In the genomic region with DNA sequence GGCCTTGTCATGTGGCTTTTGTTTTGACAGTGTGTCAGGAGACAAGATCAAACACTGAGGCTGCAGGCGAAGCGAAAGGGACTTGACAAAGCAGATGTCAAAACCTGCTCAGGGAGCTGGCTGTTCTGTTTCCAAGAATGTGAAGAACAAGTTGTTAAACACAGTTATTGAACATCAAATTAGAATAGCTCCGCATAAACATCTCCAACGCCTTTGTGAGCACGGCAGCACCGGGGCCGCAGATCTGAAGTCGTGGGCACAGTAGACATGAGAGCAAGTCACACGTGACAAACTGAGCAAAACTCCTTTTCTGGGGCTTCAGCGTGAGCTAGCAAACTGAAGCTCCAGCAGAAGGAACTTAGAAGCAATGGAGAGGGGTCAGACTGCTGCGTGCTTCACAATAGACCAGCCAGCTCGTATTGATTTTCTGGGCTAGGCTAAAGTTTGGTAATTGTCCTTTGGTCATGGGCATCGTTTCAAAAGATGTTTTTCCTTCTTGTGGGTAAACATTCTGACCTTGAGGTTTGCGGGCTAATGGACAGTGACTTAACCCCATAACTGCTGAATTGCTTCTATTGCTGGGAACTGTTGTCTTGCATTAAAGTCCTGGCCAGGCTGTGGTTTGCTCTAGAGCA, we compare ENCODE assay signal across 16 mouse cellular contexts. TPM values are rescaled to one million over a fixed set of nuclear protein-coding genes. Genes with fewer than 3 reads are reported as not detected.
DNase-seq lines count a peak whose midpoint lies in the region; ATAC-seq lines count a peak whose summit lies in the region.
"Had no signal": no experiment of that assay in that cellular context is flagged by ENCODE, and none has a peak within 500 bp of the region (broad histone marks: within the 10 kb centered on the region; RNA-seq: fewer than 3 reads in every experiment).

No protein-coding gene starts in this region.

- DNase-seq in adrenal gland, adult 2 months, result peak; percentile 5
- no peak for DNase-seq in adrenal gland, postnatal 14 days
- no peak for DNase-seq in liver
- peak; percentile 41 to 55 for DNase-seq in frontal cortex, adult 2 months (ENCODE audit: extremely low spot score in 1 of 2, low spot score in 1 of 2)
- DNase-seq in right cerebral cortex, postnatal 10 days (ENCODE audit: low spot score in 2 of 2), result peak; percentile 43 to 50
- no peak for DNase-seq in cerebellum, adult 11 months
- DNase-seq: adrenal gland, postnatal 25 days; cerebellum, adult 18-20 months; gastrocnemius, postnatal 25 days; lung, adult 18-20 months had no signal

- WGBS in liver, embryonic 16.5 days (ENCODE audit: insufficient replicate concordance), result 50% methylated on average over 14 of the region's 14 CpGs
- WGBS in heart, embryonic 11.5 days (ENCODE audit: insufficient replicate concordance), result 70% methylated on average over 14 of the region's 14 CpGs

- no peak overlapping the region for H3K4me3 ChIP-seq in liver, embryonic 16.5 days (ENCODE audit: low read depth, low read length)
- no peak overlapping the region for H3K4me3 ChIP-seq in heart, embryonic 11.5 days (ENCODE audit: low read depth, low read length)

- H3K9ac ChIP-seq in liver, embryonic 16.5 days (ENCODE audit: low read depth, low read length), result no peak overlapping the region
- no peak overlapping the region for H3K9ac ChIP-seq in heart, embryonic 11.5 days (ENCODE audit: low read depth, low read length)

- H3K4me2 ChIP-seq in liver, embryonic 16.5 days (ENCODE audit: low read depth, low read length), result no peak overlapping the region
- no peak overlapping the region for H3K4me2 ChIP-seq in heart, embryonic 11.5 days

- no peaks in the 10 kb centered on the region for H3K27me3 ChIP-seq in liver, embryonic 16.5 days (ENCODE audit: control insufficient read depth, insufficient read depth, low read depth, low read length)
- no peaks in the 10 kb centered on the region for H3K27me3 ChIP-seq in heart, embryonic 11.5 days (ENCODE audit: control insufficient read depth, insufficient read depth, low read length)

- H3K9me3 ChIP-seq in liver, embryonic 16.5 days (replicated peaks; ENCODE audit: control insufficient read depth, low read length), result no peaks in the 10 kb centered on the region
- H3K9me3 ChIP-seq in heart, embryonic 11.5 days (replicated peaks; ENCODE audit: control insufficient read depth, low read length), result no peaks in the 10 kb centered on the region; the same call in 1 of the 2 replicates

- no peaks in the 10 kb centered on the region for H3K4me1 ChIP-seq in liver, embryonic 16.5 days (ENCODE audit: control insufficient read depth, low read depth, low read length)
- no peaks in the 10 kb centered on the region for H3K4me1 ChIP-seq in heart, embryonic 11.5 days (ENCODE audit: control insufficient read depth, insufficient read depth, low read length)

- H3K27ac ChIP-seq in liver, embryonic 16.5 days (ENCODE audit: low read length), result no peak overlapping the region
- H3K27ac ChIP-seq in heart, embryonic 11.5 days (ENCODE audit: low read depth, low read length), result no peak overlapping the region
- H3K27ac ChIP-seq: hindbrain, postnatal 0 days had no signal

- no peaks in the 10 kb centered on the region for H3K36me3 ChIP-seq in liver, embryonic 16.5 days (ENCODE audit: control insufficient read depth, insufficient read depth)
- no peaks in the 10 kb centered on the region for H3K36me3 ChIP-seq in heart, embryonic 11.5 days (ENCODE audit: control insufficient read depth, insufficient read depth, low read length)

- 0 out of 2 replicates have a peak, but pooled peaks have one; percentile 24 for ATAC-seq in liver, embryonic 16.5 days (ENCODE audit: low read depth)
- ATAC-seq in heart, embryonic 11.5 days (replicated peaks; ENCODE audit: insufficient number of reproducible peaks, low FRiP score, low TSS enrichment), result no peak

RNA-seq across cellular contexts. Expression of gene Lep, which starts 39.6 kb away (rescaled TPM):
- 10 to 100 TPM in 1 of 2 experiments, 1 to 10 TPM in 1; 3.5 to 17.4 TPM for total RNA-seq in adrenal gland, adult 2 months (2021)
- polyA plus RNA-seq in adrenal gland, adult 2 months (2012; rRNA removed), result 7.7 and 11.9 TPM in 2 replicates
- total RNA-seq in adrenal gland, postnatal 14 days (2021), result 5.9 and 17.0 TPM in 2 replicates
- polyA plus RNA-seq in liver, embryonic 16.5 days (2015; fragmentation: Nextera tagmentation; extraction: Ambion mirVana), result not detected in 2 replicates
- not detected in 2 replicates for polyA plus RNA-seq in frontal cortex, adult 2 months (2012; rRNA removed)
- polyA plus RNA-seq in heart, embryonic 11.5 days (2014; fragmentation: Nextera tagmentation; extraction: Ambion mirVana), result not detected in 2 replicates
- total RNA-seq: hindbrain, postnatal 0 days; left cerebral cortex, adult 18-20 months had no signal
- polyA plus RNA-seq: heart, embryonic 14.5 days; hindbrain, postnatal 0 days; kidney, embryonic 14.5 days had no signal

Comparison
In these comparisons a context has a peak if more than half of its experiments do, and no peak if none do; other contexts are left out.
1. DNase-seq: peak in adrenal gland, adult 2 months (single experiment), frontal cortex, adult 2 months (2 of 2) and right cerebral cortex, postnatal 10 days (2 of 2); none in adrenal gland, postnatal 14 days (single experiment), liver (single experiment) and cerebellum, adult 11 months (single experiment).